Mouse (Mus musculus): ENCODE results near the gene 1700030K09Rik.

- peak; percentile 86; the same call in 1 of the 2 replicates for TF ChIP-seq POLR2A (IDR thresholded peaks at IDR 0.05; ENCODE audit: borderline replicate concordance, control insufficient read depth, low read depth, low read length)
- no peak for TF ChIP-seq CTCF (IDR thresholded peaks at IDR 0.05; ENCODE audit: control insufficient read depth, insufficient read depth, low read length)
Observed at GRCm38 (mm10) chr8:72421362-72422335, 22.0 kb upstream of the 1700030K09Rik start, which contains the start of gene Eps15l1.
